Mouse (Mus musculus) spleen, postnatal 14 days (tissue): ENCODE measurements at regions not wholly inside any gene's neighbourhood (a gene's known extent, or its start where the extent isn't known, plus 50 kb on each side); places are given as distances from the start of the nearest gene placed in this dataset.

Experiments used
- DNase-seq, 2 experiments: peaks; one replicate each; pipeline ENCODE4 v3.0.0; 2021 to 2022; ENCODE audit warnings: low spot score in 2 of 2

DNA sequence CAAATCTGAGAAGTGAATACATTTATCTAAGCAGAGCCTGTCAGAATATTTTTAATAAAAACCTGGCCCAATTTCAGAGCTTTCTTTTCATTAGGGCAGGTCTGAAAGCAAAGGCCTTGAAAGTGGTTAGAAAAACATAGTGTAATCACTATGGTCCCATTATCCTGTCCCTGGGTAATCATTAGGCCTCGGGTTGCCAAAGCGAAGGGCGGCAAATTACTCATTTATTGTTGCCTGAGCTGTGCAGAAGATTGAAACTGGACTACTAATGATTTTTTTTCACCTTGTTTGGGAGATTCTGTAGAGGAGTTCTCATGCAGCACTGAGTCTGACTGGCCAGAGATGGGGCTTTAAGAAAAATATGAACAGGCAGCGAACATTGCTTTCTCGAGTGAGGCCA lies 63.7 kb upstream of the Prkd1 start:
- no peak for DNase-seq

- no peak for DNase-seq
These were observed 60.3 kb upstream of the Prkd1 start for GRCm38 (mm10) chr12:50709000-50709788.

- DNase-seq: no peak
These were observed 49.9 kb upstream of the Prkd1 start for GRCm38 (mm10) chr12:50698613-50699442.
